Mouse (Mus musculus) lung, adult 2 months (tissue): Measurements from ENCODE around the gene Selenov.

Experiments
- CTCF ChIP-seq: fragments of 200-500 bp; IDR thresholded peaks from 2 replicates; pipeline ENCODE4 v1.5.1; 2011; ENCODE audit warnings: mild to moderate bottlenecking, low read length, control low read depth; ENCODE audit not compliant: insufficient read depth
- POLR2A ChIP-seq: fragments of 200-500 bp; IDR thresholded peaks from 2 replicates; pipeline ENCODE4 v1.6.1; 2011; ENCODE audit warnings: low read depth, mild to moderate bottlenecking, control low read depth, low read length, borderline replicate concordance; ENCODE audit errors: extremely low read depth

DNA sequence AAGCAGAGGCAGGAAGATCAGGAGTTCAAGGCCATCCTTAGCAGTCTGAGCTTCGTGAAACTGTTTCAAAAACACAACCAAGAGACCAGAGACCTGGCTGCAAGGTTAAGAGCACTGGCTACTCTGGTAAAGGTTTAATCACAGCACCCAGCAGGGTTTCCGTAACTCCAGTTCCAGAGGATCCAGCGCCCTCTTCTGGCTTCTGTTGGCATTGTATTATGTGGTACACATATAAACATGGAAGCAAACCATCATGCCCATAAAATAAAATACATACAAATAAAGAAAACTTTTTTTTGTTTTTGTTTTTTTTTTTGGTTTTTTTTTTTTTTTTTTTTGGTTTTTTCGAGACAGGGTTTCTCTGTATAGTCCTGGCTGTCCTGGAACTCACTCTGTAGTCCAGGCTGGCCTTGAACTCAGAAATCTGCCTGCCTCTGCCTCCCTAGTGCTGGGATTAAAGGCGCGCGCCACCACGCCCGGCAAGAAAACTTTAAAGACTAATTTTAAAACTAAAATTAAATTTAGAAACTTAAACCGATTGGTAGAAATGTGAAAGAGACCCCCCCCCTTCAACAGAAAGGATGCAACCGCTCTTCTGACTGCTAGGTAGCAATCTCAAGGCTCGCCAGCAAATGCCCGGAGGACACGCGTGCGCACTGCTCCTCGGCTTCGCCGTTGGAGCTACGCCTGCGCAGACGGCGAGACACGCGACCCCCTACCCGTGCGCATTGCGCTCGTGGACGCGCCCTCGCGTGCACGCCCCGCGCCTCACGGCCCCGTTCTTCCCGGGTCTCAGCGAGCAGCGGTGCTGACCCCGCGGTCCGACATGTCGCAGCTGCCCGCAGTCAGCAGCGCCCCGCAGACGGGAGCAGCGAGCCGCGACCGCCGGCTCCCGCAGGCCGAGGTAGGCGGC, 23.6 kb downstream of the Selenov start, which contains the start of gene Eid2:
- TF ChIP-seq POLR2A (peak; percentile 62; the same call in 1 of the 2 replicates), CTCF (no peak)
